Mouse (Mus musculus) CH12.LX (cell line): ENCODE measurements around the gene Gm12216. TPM values are rescaled to one million over a fixed set of nuclear protein-coding genes. Genes with fewer than 3 reads are reported as not detected.

Source experiments
- DNase-seq: peaks from one replicate; pipeline ENCODE4 v3.0.0-alpha.2; 2013; ENCODE audit errors: extremely low read depth
- H3K27ac ChIP-seq: 2 replicates; pipeline ENCODE4 v1.5.1; 2012; ENCODE audit warnings: low read depth, mild to moderate bottlenecking, control low read depth, moderate library complexity; ENCODE audit not compliant: insufficient read depth
- H3K27me3 ChIP-seq: replicated peaks from 2 replicates; pipeline ENCODE3; 2012; ENCODE audit warnings: inconsistent platforms
- H3K36me3 ChIP-seq, 2 experiments: replicated peaks in 1 of 2; 2 replicates each; pipeline versions ENCODE3 to v1.6.1; 2012; ENCODE audit warnings: inconsistent platforms in 1 of 2, low read length in 1 of 2, mild to moderate bottlenecking in 1 of 2, mixed read lengths in 1 of 2, moderate library complexity in 1 of 2; ENCODE audit not compliant: control insufficient read depth in 1 of 2, insufficient read depth in 1 of 2
- H3K4me1 ChIP-seq, 2 experiments: 2 replicates each; pipeline ENCODE4 v1.6.1; 2012; ENCODE audit warnings: inconsistent platforms in 1 of 2, moderate library complexity in 1 of 2; ENCODE audit not compliant: insufficient read depth in 2 of 2, control insufficient read depth in 1 of 2
- H3K4me2 ChIP-seq: 2 replicates; pipeline ENCODE4 v1.6.1; 2012; ENCODE audit warnings: low read depth, mild to moderate bottlenecking, control low read depth; ENCODE audit not compliant: poor library complexity, insufficient read depth, severe bottlenecking
- H3K4me3 ChIP-seq, 3 experiments: fragments of 150-350 bp in 1 of 3; sonication (generic) in 1 of 3; replicated peaks in 1 of 3; 2 replicates each; pipeline versions ENCODE3 to v1.5.1; 2011 to 2012; ENCODE audit warnings: low read depth in 2 of 3, low read length in 2 of 3, mild to moderate bottlenecking in 2 of 3, moderate library complexity in 2 of 3, control low read depth in 1 of 3, improper control_type of control experiment in 1 of 3, inconsistent platforms in 1 of 3, mixed read lengths in 1 of 3; ENCODE audit not compliant: poor library complexity in 1 of 3
- H3K79me2 ChIP-seq: replicated peaks from 2 replicates; pipeline ENCODE4 v1.6.1; 2012; ENCODE audit warnings: mild to moderate bottlenecking, moderate library complexity; ENCODE audit not compliant: control insufficient read depth, poor library complexity, insufficient read depth, severe bottlenecking; ENCODE audit errors: extremely low read depth
- H3K9ac ChIP-seq: 2 replicates; pipeline ENCODE4 v1.6.1; 2012; ENCODE audit warnings: low read depth, mild to moderate bottlenecking, control low read depth, moderate library complexity; ENCODE audit not compliant: insufficient read depth
- H3K9me3 ChIP-seq: replicated peaks from 2 replicates; pipeline ENCODE3; 2012; ENCODE audit warnings: low read length, inconsistent platforms, mixed read lengths
- BHLHE40 ChIP-seq: IDR thresholded peaks from 2 replicates; pipeline ENCODE4 v1.6.1; 2011; ENCODE audit warnings: mild to moderate bottlenecking, low read depth, low read length, improper control_type of control experiment
- CHD1 ChIP-seq: IDR thresholded peaks from 2 replicates; pipeline ENCODE4 v1.6.1; 2012; ENCODE audit warnings: low read depth, low read length, improper control_type of control experiment, inconsistent platforms
- CTCF ChIP-seq, 2 experiments: IDR thresholded peaks in 1 of 2; conservative IDR thresholded peaks in 1 of 2; 2 replicates each; pipeline ENCODE4 v1.5.1; 2011 to 2012; ENCODE audit warnings: low read depth in 2 of 2, low read length in 2 of 2, improper control_type of control experiment in 1 of 2, inconsistent platforms in 1 of 2, mild to moderate bottlenecking in 1 of 2, moderate library complexity in 1 of 2
- ELF1 ChIP-seq: IDR thresholded peaks from 2 replicates; pipeline ENCODE4 v1.6.1; 2014; ENCODE audit warnings: low read depth, mild to moderate bottlenecking, inconsistent platforms, low read length, improper control_type of control experiment
- GABPA ChIP-seq: IDR thresholded peaks from 2 replicates; pipeline ENCODE4 v1.6.1; 2012; ENCODE audit warnings: low read depth, low read length, improper control_type of control experiment, inconsistent platforms; ENCODE audit not compliant: insufficient replicate concordance
- HCFC1 ChIP-seq: IDR thresholded peaks from 2 replicates; pipeline ENCODE4 v1.6.1; 2012; ENCODE audit warnings: low read depth, mild to moderate bottlenecking, inconsistent platforms, low read length, improper control_type of control experiment
- IRF4 ChIP-seq: IDR thresholded peaks from 2 replicates; pipeline ENCODE4 v1.6.1; 2014; ENCODE audit warnings: low read depth, mild to moderate bottlenecking, inconsistent platforms, low read length, improper control_type of control experiment
- JUN ChIP-seq: IDR thresholded peaks from 2 replicates; pipeline ENCODE4 v1.6.1; 2011; ENCODE audit warnings: low read depth, mild to moderate bottlenecking, low read length, improper control_type of control experiment, moderate library complexity; ENCODE audit not compliant: insufficient read depth
- JUND ChIP-seq: conservative IDR thresholded peaks from 2 replicates; pipeline ENCODE4 v1.6.1; 2011; ENCODE audit warnings: low read depth, low read length, improper control_type of control experiment
- MAFK ChIP-seq: IDR thresholded peaks from 2 replicates; pipeline ENCODE4 v1.6.1; 2011; ENCODE audit warnings: low read length, improper control_type of control experiment; ENCODE audit not compliant: insufficient replicate concordance
- MAX ChIP-seq: IDR thresholded peaks from 2 replicates; pipeline ENCODE4 v1.6.1; 2011; ENCODE audit warnings: low read length, improper control_type of control experiment
- MAZ ChIP-seq: IDR thresholded peaks from 2 replicates; pipeline ENCODE4 v1.6.1; 2012; ENCODE audit warnings: low read depth, mild to moderate bottlenecking, inconsistent platforms, low read length, improper control_type of control experiment, moderate library complexity
- MEF2A ChIP-seq: IDR thresholded peaks from 2 replicates; pipeline ENCODE4 v1.6.1; 2014; ENCODE audit warnings: low read depth, mild to moderate bottlenecking, inconsistent platforms, low read length, improper control_type of control experiment, borderline replicate concordance
- MXI1 ChIP-seq: IDR thresholded peaks from 2 replicates; pipeline ENCODE4 v1.6.1; 2011; ENCODE audit warnings: mild to moderate bottlenecking, low read depth, low read length, improper control_type of control experiment
- NELFE ChIP-seq: IDR thresholded peaks from 2 replicates; pipeline ENCODE4 v1.6.1; 2011; ENCODE audit warnings: low read depth, low read length, improper control_type of control experiment
- NRF1 ChIP-seq: IDR thresholded peaks from 2 replicates; pipeline ENCODE4 v1.6.1; 2014; ENCODE audit warnings: low read depth, mild to moderate bottlenecking, inconsistent platforms, low read length, improper control_type of control experiment, moderate library complexity
- PAX5 ChIP-seq: IDR thresholded peaks from 2 replicates; pipeline ENCODE4 v1.6.1; 2012; ENCODE audit warnings: low read length, inconsistent platforms, mixed read lengths
- POLR2A ChIP-seq: IDR thresholded peaks from 2 replicates; pipeline ENCODE4 v1.6.1; 2011; ENCODE audit warnings: low read depth, mild to moderate bottlenecking, improper control_type of control experiment, low read length
- POLR2AphosphoS2 ChIP-seq: IDR thresholded peaks from 2 replicates; pipeline ENCODE4 v1.6.1; 2011; ENCODE audit warnings: low read depth, low read length, improper control_type of control experiment
- TBP ChIP-seq: conservative IDR thresholded peaks from 2 replicates; pipeline ENCODE4 v1.6.1; 2011; ENCODE audit warnings: low read depth, low read length, improper control_type of control experiment
- UBTF ChIP-seq: IDR thresholded peaks from 2 replicates; pipeline ENCODE4 v1.6.1; 2012; ENCODE audit warnings: low read depth, mild to moderate bottlenecking, inconsistent platforms, low read length, improper control_type of control experiment, moderate library complexity
- ZC3H11A ChIP-seq: IDR thresholded peaks from 2 replicates; pipeline ENCODE4 v1.6.1; 2012; ENCODE audit warnings: low read depth, mild to moderate bottlenecking, inconsistent platforms, low read length, improper control_type of control experiment
- ZKSCAN1 ChIP-seq: IDR thresholded peaks from 2 replicates; pipeline ENCODE4 v1.6.1; 2012; ENCODE audit warnings: low read depth, inconsistent platforms, low read length, improper control_type of control experiment, borderline replicate concordance
- ZNF384 ChIP-seq: IDR thresholded peaks from 2 replicates; pipeline ENCODE4 v1.6.1; 2012; ENCODE audit warnings: low read depth, low read length, improper control_type of control experiment, inconsistent platforms
- dilution Hi-C: fragments of 300-500 bp; cut with MboI; formaldehyde crosslinking; loops from 2 replicates; pipeline ENCODE4 v1.14.3; 2020; ENCODE audit warnings: low sequenced_read_pairs; ENCODE audit not compliant: extremely low pct_unique_long_range_greater_than_20kb, extremely low pct_ligation_motif_present
- in situ Hi-C: fragments of 300-500 bp; cut with MboI; formaldehyde crosslinking; loops from 3 replicates; pipeline ENCODE4 v1.14.3; 2019; ENCODE audit warnings: low sequenced_read_pairs, low pct_ligation_motif_present, low pct_unique_long_range_greater_than_20kb, mixed read lengths
- polyA plus RNA-seq: library from polyadenylated mRNA; unstranded; fragments of >175 nt; gene quantifications from 2 replicates; pipeline ENCODE4 v1.2.1, GENCODE M21; 2012; ENCODE audit warnings: low read depth; ENCODE audit not compliant: insufficient read length
- total RNA-seq, 2 experiments: library from RNA; depleted of rRNA; stranded (reverse); fragments of 300-350 nt in 1 of 2; fragments of >200 nt in 1 of 2; gene quantifications; 2 replicates each; pipeline ENCODE4 v1.2.3; 2012 to 2014

The Gm12216 gene
- total and polyA plus RNA-seq, 3 experiments = 0.56 to 2.7 (median 0.77) TPM

DNA sequence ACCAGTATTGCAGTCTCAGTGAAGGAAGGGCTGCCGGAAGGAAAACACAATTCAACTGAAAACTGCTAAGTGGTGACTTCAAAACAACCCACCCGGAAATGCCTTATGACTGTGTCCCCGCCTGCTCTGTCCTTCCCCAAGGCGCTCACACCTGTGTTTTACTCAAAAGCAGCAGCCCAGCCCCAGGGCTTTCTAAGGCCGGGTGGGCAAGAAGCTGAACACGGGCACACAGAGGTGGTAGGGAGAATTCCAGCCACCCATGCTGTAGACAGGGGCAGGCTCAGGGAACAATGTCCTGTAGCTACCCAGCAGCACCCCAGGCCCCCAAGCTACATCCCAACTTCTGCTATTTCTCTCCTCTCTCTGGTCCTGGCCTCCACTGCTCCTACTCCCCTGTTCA is 13.4 kb downstream of the Gm12216 start (continued):
- TF ChIP-seq MAX = peak; percentile 15; the same call in 1 of the 2 replicates
- TF ChIP-seq GABPA = no peak
- 0 out of 2 replicates have a peak, but pooled peaks have one; percentile 37 for TF ChIP-seq CHD1
- TF ChIP-seq ELF1 = peak; percentile 90
- TF ChIP-seq BHLHE40 = peak; percentile 66
- TF ChIP-seq HCFC1 = peak; percentile 54; the same call in 1 of the 2 replicates

DNA sequence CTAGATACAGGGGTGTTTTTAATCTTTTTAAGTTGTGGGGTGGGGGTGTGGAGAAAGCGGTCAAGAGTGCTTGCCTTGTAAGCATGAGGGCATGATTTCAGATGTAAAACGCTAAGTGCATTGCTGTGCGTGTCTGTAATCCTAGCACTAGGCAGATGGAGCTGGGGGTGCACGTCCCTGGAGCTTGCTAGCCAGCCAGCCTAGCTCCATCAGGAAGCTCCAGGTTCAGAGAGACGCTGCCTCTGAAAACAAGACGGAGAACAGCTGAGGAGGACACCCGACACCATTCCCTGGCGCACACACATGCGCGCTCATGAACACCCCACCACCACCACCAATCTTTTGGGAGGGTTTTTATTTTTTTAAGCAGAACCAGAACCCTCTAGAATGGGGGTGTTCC is 15.9 kb downstream of the Gm12216 start:
- Histone ChIP-seq H3K79me2 (no peaks in the 10 kb centered on the region), H3K4me1 (peaks cover 31 to 71% of the 10 kb centered on the region in 2 experiments)
- no peak for TF ChIP-seq POLR2A
- TF ChIP-seq MAZ = no peak
- TF ChIP-seq PAX5 = no peak
- no peak for TF ChIP-seq MAX
- no peak for TF ChIP-seq CTCF (conservative IDR thresholded peaks at IDR 0.05 in 1 of 2, IDR thresholded peaks at IDR 0.05 in 1 of 2; ENCODE audit: low read depth in 2 of 2, low read length in 2 of 2)
- TF ChIP-seq JUN = no peak
- TF ChIP-seq MXI1 = no peak
- TF ChIP-seq IRF4 = no peak
- TF ChIP-seq NELFE = no peak
- no peak for TF ChIP-seq UBTF
- TF ChIP-seq ZKSCAN1 = no peak
- no peak for TF ChIP-seq MEF2A
- no peak for TF ChIP-seq HCFC1
- TF ChIP-seq, all 38 proteins: peak for 0
- H3K4me2 ChIP-seq = no peak overlapping the region
- dilution Hi-C loops (no loop called here), in situ Hi-C loops (loop anchor here (5.0 kb wide), 1 partner anchor 81 kb away; no protein-coding TSS in a partner anchor)
- no peaks in the 10 kb centered on the region for H3K27me3 ChIP-seq
- H3K27ac ChIP-seq = no peak overlapping the region
- no peak overlapping the region for H3K4me3 ChIP-seq
- no peaks in the 10 kb centered on the region for H3K36me3 ChIP-seq
- H3K9ac ChIP-seq = no peak overlapping the region
- DNase-seq = no peak
- no peaks in the 10 kb centered on the region for H3K9me3 ChIP-seq

DNA sequence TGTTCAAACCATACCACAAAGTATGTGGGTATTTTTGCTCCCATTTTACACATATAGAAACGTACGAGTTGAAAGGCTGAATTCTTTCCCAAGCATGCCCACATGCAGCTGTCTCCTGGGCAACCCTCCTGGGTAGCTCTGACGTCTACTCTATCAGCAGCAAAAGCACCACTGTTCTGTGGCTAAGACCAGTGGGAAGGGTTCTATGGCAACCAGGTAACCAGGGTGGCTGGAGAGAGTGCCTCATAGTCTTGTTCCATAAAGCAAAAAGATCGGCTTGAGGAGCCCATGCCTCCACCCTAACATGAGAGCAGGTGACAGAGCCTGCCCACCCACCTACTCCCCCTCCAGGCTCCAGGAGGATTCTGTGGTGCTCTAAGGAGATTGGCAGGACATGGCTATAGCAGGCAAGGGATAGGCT is 16.9 kb downstream of the Gm12216 start:
- H3K36me3 ChIP-seq = no peaks in the 10 kb centered on the region
- H3K27ac ChIP-seq = no peak overlapping the region
- no peak overlapping the region for H3K4me2 ChIP-seq
- no peaks in the 10 kb centered on the region for H3K27me3 ChIP-seq
- no peaks in the 10 kb centered on the region for H3K79me2 ChIP-seq
- no peaks in the 10 kb centered on the region for H3K9me3 ChIP-seq
- peaks cover 33 to 78% of the 10 kb centered on the region in 2 experiments for H3K4me1 ChIP-seq
- no peak for TF ChIP-seq POLR2AphosphoS2
- no peak for TF ChIP-seq HCFC1
- no peak for TF ChIP-seq ZC3H11A
- no peak for TF ChIP-seq JUND
- TF ChIP-seq MXI1 = no peak
- no peak for TF ChIP-seq TBP
- TF ChIP-seq MAFK = no peak
- no peak for TF ChIP-seq NRF1
- no peak for TF ChIP-seq ZNF384
- no peak for TF ChIP-seq PAX5
- no peak for TF ChIP-seq MEF2A
- DNase-seq = no peak
- H3K9ac ChIP-seq = no peak overlapping the region
- dilution Hi-C loops = no loop called here
- no peak overlapping the region for H3K4me3 ChIP-seq
- in situ Hi-C loops = loop anchor here (5.0 kb wide), 1 partner anchor 80 kb away; no protein-coding TSS in a partner anchor
